Mouse (Mus musculus) gastrocnemius, postnatal 36 days (tissue): ENCODE measurements around the gene Rbpjl. TPM values are rescaled to one million over a fixed set of nuclear protein-coding genes. Genes with fewer than 3 reads are reported as not detected.

ENCODE experiments used
- DNase-seq, 2 experiments: peaks; one replicate each; pipeline ENCODE4 v3.0.0; 2022
- intact Hi-C: fragments of 180-260 bp; cut with DNase I; formaldehyde crosslinking; loops from one replicate; pipeline ENCODE4 v1.15.1; 2025
- long read RNA-seq, 2 experiments: library from polyadenylated mRNA; stranded (forward); transcript quantifications; one replicate each; pipeline ENCODE4 v2.0.0; 2021
- total RNA-seq, 2 experiments: library from RNA; stranded (reverse); gene quantifications; 2 replicates each; pipeline ENCODE4 v1.2.3; 2021

Gene Rbpjl
- not detected for total RNA-seq
- long read RNA-seq, experiment 1, result 0 reads
- long read RNA-seq, experiment 2, result 0 reads

DNA sequence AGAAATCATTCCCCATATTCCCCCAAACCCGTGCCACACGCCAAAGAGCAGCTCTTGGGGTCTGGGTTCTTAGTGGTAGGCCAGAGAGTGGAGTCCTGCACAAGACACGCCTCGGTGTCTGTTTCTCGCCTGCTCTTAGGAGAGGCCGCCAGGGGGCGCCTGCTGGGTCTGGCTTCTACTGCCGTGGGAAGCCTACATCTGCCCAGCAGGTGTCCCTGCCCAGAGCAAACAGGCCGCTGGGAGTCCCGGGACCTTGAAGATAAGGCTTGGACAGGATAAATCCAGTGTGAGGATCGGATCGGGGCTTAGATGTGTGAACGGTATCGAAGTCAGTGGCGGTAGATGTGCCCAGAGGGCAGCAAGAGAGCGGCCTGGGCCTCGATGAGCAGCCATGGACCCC lies at the start of gene Rbpjl:
Gene Rbpjl, plus strand, starts transcription at position 236 of the 400 bp plus-strand sequence.
- intact Hi-C loops, result loop anchor here (5.0 kb wide), 2 partner anchors 119 to 634 kb away; no protein-coding TSS in a partner anchor
- DNase-seq, result peak; percentile 64 to 72

DNA sequence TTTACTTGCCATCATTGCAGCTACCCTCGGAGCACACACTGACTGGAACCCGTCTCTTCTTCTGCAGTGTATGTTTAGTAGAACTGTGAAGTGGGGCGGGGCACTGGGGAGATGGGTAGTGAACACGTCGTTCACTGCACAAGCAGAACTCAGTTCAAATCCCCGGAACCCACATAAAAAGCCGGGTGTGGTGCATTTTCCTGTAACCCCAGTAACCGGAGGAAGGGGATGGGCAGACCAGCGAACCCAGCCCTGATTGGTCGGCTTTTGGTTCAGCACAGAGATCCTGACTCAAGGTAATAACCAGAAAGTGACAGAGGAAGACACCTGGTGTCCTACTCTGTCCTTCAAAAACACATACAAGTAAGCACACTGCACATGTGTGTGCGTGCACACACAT lies 49.6 kb upstream of the Rbpjl start:
- no peak for DNase-seq
- intact Hi-C loops, result loop anchor here (5.0 kb wide), 1 partner anchor 221 kb away; no protein-coding TSS in a partner anchor

GRCm38 (mm10) chr2:164356177-164356967 lies 46.6 kb upstream of the Rbpjl start:
- intact Hi-C loops, result no loop called here
- no peak for DNase-seq

- no peak for DNase-seq
- intact Hi-C loops, result no loop called here
Observed at GRCm38 (mm10) chr2:164358373-164358772, 44.6 kb upstream of the Rbpjl start.

DNA sequence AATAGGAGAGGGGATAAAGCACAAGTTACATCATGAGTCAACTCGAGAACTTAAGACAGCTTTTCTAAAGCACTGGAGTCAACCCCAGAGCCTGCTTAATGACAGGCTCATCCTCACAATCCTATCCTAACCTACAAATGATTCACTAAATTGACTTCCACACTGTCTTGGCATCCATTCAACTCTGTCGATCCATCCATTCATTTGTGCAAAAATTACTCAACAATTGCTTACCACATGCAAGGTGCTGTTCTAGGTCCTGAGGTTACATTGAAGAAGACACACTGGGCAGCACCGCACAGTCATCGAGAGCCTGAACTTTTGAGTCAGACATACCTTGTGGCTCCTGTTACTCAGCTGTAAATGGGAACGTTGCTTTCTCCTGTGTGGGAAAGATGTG lies 43.9 kb upstream of the Rbpjl start:
- DNase-seq, result no peak
- intact Hi-C loops, result no loop called here

GRCm38 (mm10) chr2:164359668-164360067 lies 43.3 kb upstream of the Rbpjl start:
- intact Hi-C loops, result no loop called here
- DNase-seq, result no peak

DNA sequence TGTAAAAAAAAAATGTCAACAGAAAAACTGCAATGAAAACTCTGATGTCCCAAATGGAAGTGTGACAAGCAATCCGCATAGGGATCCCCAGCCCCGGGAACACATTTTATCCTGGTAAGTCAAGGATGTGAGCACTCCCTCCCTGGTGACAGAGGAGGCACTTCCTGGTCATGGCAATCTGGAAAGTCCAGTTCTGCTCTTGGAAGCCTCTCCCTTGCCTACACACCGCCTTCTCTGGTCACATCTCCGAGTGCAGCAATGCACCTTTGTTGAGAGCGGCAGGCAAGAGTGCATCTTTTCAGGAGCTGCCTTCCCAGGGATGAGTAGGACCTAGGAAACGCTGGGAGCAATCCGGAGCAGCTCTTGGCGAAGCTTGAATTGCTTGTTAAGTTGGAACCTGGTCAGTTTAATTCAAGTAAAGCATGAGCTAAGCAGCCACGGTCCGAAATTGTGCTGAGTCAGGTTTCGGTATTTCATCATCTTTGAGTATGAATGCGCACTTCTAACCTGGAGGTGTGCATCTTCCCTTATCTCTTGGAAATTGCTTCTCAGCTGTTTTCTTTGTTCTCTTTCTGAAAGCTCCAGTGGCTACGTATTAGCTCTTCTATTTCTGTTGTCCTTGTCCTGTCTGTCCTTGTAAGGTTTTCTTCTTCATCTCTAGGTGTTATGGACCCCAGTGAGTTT lies 41.8 kb upstream of the Rbpjl start:
- no peak for DNase-seq
- intact Hi-C loops, result no loop called here

- DNase-seq, result no peak
- intact Hi-C loops, result no loop called here
Observed at GRCm38 (mm10) chr2:164366947-164367346, 36.0 kb upstream of the Rbpjl start.

DNA sequence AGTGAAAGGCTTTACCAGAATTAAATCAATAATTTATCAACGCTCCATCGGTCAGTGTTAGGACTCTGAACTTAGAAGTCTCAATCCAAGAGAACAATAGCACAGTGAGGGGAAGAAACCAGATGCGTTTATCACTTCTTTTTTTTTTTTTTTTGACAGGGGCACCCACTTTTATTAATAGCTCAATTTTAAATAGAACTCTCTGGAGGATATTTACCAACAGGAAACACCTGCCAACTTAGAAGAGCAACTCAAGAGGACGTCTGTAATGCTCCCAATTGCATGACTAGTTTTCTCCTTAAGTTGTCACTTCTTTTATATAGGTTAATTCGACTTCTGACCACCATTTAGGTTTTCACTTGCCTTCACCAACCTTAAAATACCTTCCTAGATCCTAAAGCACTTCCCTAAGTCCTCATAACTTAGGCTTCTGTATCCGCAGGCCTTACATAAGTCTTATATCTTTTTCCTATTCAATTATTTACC lies 34.3 kb upstream of the Rbpjl start:
- intact Hi-C loops, result no loop called here
- DNase-seq, result no peak

GRCm38 (mm10) chr2:164371371-164371770 lies 31.6 kb upstream of the Rbpjl start:
- intact Hi-C loops, result no loop called here
- no peak for DNase-seq

GRCm38 (mm10) chr2:164372408-164373053 lies 30.4 kb upstream of the Rbpjl start:
- DNase-seq, result no peak
- intact Hi-C loops, result no loop called here

DNA sequence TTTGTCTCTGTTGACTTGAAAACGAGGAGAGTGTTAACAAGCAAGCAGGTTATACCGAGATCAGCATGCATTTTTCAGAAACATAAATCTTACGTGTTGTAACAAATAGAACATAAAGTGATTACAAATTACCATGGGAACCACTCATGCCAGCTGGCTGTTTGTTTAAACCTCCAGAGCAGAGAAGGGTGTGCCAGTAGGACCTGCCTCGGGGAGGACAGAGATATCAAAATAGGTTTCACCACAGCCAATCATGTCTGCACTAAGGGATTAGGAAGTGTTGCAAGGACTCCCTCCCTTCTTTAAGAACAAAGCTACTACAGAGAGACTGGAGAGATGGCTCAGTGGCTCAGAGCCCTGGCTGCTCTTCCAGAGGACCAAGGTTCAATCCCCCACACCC lies 29.8 kb upstream of the Rbpjl start:
- intact Hi-C loops, result no loop called here
- DNase-seq, result no peak

- DNase-seq, result no peak
- intact Hi-C loops, result no loop called here
Observed at GRCm38 (mm10) chr2:164377478-164378426, 25.2 kb upstream of the Rbpjl start.

- DNase-seq, result no peak
- intact Hi-C loops, result no loop called here
Observed at GRCm38 (mm10) chr2:164381726-164382125, 21.2 kb upstream of the Rbpjl start.

DNA sequence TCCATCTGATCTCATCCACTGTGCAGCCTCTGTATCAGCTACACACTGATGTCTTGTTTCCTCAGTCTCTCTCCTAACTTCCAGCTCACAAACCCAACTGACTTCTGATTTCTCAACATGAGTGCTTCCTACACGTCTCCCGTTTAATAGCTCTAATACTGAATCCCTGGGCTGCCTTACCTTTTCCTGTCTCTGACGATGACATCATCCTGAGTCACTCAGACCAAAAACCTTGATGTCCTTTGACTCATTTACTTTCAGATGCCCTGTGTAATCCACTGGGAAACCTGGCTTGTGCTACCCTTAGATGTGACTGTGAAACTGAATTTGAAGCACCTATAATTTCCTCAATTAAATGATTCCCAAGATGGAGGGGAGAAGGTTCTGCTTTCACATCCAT lies 20.0 kb upstream of the Rbpjl start:
- intact Hi-C loops, result no loop called here
- no peak for DNase-seq

DNA sequence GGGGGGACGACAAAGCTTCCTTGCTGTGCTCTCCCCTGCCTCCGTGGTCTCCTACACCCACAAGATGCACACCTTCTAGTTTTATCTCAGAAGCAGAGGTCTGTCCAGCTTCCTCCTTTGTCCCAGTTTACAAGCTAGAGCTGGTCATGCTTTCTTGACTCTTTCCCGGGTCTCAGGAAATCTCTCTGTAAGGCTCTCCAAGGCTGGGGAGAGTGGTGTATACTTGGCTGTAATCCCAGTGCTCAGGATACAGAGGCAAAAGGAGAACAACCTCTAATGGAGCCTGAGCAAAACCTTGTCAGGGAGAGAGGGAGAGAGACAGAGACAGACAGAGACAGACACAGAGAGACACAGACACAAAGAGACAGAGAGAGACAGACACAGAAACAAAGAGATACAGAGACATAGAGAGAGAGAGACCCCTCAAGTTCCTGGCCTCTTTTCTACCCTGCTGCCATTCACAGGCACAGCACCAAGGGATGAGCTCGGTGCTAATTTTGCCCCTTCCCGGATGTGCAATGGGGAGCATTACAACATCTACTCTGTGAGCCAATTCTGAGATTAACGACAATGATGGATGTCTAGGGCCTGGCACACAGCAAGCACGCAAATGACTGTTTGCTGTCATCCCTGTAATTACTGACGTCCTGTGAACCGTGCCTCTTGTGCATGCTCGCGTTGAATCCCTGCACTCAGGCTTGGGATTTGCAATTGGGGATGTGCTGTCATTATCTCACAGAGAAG lies 19.1 kb upstream of the Rbpjl start:
- no peak for DNase-seq
- intact Hi-C loops, result no loop called here

GRCm38 (mm10) chr2:164385927-164386763 lies 16.8 kb upstream of the Rbpjl start:
- intact Hi-C loops, result no loop called here
- no peak for DNase-seq

- no peak for DNase-seq
- intact Hi-C loops, result no loop called here
Observed at GRCm38 (mm10) chr2:164386953-164387352, 16.0 kb upstream of the Rbpjl start.

DNA sequence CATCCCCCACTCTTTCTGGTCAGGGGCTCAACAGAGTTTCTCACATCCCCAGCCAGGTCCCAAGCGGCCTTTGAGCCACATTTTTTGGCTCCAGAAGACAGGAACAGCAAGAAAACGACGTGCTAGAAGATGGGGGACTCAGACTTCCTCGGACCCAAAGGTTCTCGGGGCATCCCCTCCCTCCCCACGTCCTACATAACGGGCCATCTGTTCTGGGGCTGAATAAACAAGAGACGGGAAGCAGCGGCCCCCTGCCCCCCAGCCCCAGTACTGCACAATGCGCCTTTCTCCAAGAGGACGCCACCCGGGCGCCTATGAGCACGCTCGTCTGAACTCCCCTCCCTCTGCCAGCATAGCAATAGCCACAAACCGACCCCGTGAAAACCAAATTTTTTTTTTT lies 13.9 kb upstream of the Rbpjl start, which contains the start of gene Slpi:
Gene Slpi, minus strand, starts transcription at position 76 of the 400 bp plus-strand sequence.
- no peak for DNase-seq
- intact Hi-C loops, result no loop called here
